Mouse (Mus musculus): ENCODE measurements at regions not wholly inside any gene's neighbourhood (a gene's known extent, or its start where the extent isn't known, plus 50 kb on each side); places are given as distances from the start of the nearest gene placed in this dataset.

GRCm38 (mm10) chr15:59715951-59716350 lies 300.5 kb downstream of the 4933412E24Rik start:
- no peak overlapping the region for H3K27ac ChIP-seq (ENCODE audit: low read depth, low read length)

GRCm38 (mm10) chr15:59713965-59714739 lies 302.3 kb downstream of the 4933412E24Rik start:
- no peak overlapping the region for H3K27ac ChIP-seq (ENCODE audit: low read depth, low read length)
- H3K9me3 ChIP-seq (ENCODE audit: low read length) = no peaks in the 10 kb centered on the region
- H3K4me2 ChIP-seq (ENCODE audit: low read depth, low read length, poor library complexity, severe bottlenecking) = no peak overlapping the region
- H3K9ac ChIP-seq (replicated peaks; ENCODE audit: low read length, poor library complexity, severe bottlenecking) = no peak overlapping the region
- ATAC-seq (ENCODE audit: low FRiP score) (no peak), DNase-seq (ENCODE audit: low spot score) (no peak)
- H3K4me3 ChIP-seq (ENCODE audit: low read depth, low read length) = no peak overlapping the region
- no peaks in the 10 kb centered on the region for H3K4me1 ChIP-seq (ENCODE audit: insufficient read depth, low read length)
- no peaks in the 10 kb centered on the region for H3K27me3 ChIP-seq (ENCODE audit: insufficient read depth, low read length)
- no peak for TF ChIP-seq CTCF (IDR thresholded peaks at IDR 0.05)
- WGBS = 84% methylated on average over 8 of the region's 8 CpGs
- no peaks in the 10 kb centered on the region for H3K36me3 ChIP-seq (ENCODE audit: insufficient read depth, low read length)

More at GRCm38 (mm10) chr15:59715951-59716350, 300.5 kb downstream of the 4933412E24Rik start:
- Histone ChIP-seq H3K4me1 (ENCODE audit: insufficient read depth, low read length) (no peaks in the 10 kb centered on the region), H3K4me3 (ENCODE audit: low read depth, low read length) (no peak overlapping the region), H3K36me3 (ENCODE audit: insufficient read depth, low read length) (no peaks in the 10 kb centered on the region), H3K9me3 (ENCODE audit: low read length) (no peaks in the 10 kb centered on the region), H3K9ac (replicated peaks; ENCODE audit: low read length, poor library complexity, severe bottlenecking) (no peak overlapping the region), H3K4me2 (ENCODE audit: low read depth, low read length, poor library complexity, severe bottlenecking) (no peak overlapping the region), H3K27me3 (ENCODE audit: insufficient read depth, low read length) (no peaks in the 10 kb centered on the region)
- WGBS = 76% methylated on average over 3 of the region's 3 CpGs
- no peak for ATAC-seq (ENCODE audit: low FRiP score)
- no peak for TF ChIP-seq CTCF (IDR thresholded peaks at IDR 0.05)
- DNase-seq (ENCODE audit: low spot score) = no peak

- 84% methylated on average over 5 of the region's 5 CpGs for WGBS
- DNase-seq (ENCODE audit: low spot score) = no peak
- H3K27ac ChIP-seq (ENCODE audit: low read depth, low read length) = no peak overlapping the region
- H3K36me3 ChIP-seq (ENCODE audit: insufficient read depth, low read length) = no peaks in the 10 kb centered on the region
- no peak overlapping the region for H3K4me3 ChIP-seq (ENCODE audit: low read depth, low read length)
- no peaks in the 10 kb centered on the region for H3K4me1 ChIP-seq (ENCODE audit: insufficient read depth, low read length)
- no peaks in the 10 kb centered on the region for H3K9me3 ChIP-seq (ENCODE audit: low read length)
- no peak for TF ChIP-seq CTCF (IDR thresholded peaks at IDR 0.05)
- H3K9ac ChIP-seq (replicated peaks; ENCODE audit: low read length, poor library complexity, severe bottlenecking) = no peak overlapping the region
- no peaks in the 10 kb centered on the region for H3K27me3 ChIP-seq (ENCODE audit: insufficient read depth, low read length)
- no peak overlapping the region for H3K4me2 ChIP-seq (ENCODE audit: low read depth, low read length, poor library complexity, severe bottlenecking)
- no peak for ATAC-seq (ENCODE audit: low FRiP score)
Observed at GRCm38 (mm10) chr15:59712077-59712752, 304.2 kb downstream of the 4933412E24Rik start.

DNA sequence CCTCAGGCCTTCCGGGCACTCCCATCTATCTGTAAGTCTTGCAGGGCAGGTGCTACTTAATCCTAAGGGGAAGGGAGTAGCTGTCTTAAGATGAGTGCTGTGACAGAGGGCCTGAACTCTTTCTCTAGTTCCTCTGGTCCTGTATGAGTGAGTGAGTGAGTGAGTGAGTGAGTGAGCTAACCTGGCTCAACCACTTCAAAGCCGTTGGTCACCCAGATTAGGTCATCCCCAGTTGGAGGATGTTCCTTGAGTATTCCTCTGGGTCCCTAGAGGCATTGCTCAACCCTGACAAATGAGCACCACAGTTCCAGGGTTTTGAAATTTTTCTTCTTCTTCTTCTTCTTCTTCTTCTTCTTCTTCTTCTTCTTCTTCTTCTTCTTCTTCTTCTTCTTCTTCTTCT lies 306.5 kb downstream of the 4933412E24Rik start:
- Histone ChIP-seq H3K9me3 (ENCODE audit: low read length) (no peaks in the 10 kb centered on the region), H3K27me3 (ENCODE audit: insufficient read depth, low read length) (no peaks in the 10 kb centered on the region), H3K4me3 (ENCODE audit: low read depth, low read length) (no peak overlapping the region), H3K9ac (replicated peaks; ENCODE audit: low read length, poor library complexity, severe bottlenecking) (no peak overlapping the region), H3K27ac (ENCODE audit: low read depth, low read length) (no peak overlapping the region), H3K36me3 (ENCODE audit: insufficient read depth, low read length) (no peaks in the 10 kb centered on the region), H3K4me2 (ENCODE audit: low read depth, low read length, poor library complexity, severe bottlenecking) (no peak overlapping the region), H3K4me1 (ENCODE audit: insufficient read depth, low read length) (no peaks in the 10 kb centered on the region)
- ATAC-seq (ENCODE audit: low FRiP score) = no peak
- no peak for TF ChIP-seq CTCF (IDR thresholded peaks at IDR 0.05)
- DNase-seq (ENCODE audit: low spot score) = no peak
- 93% methylated on average over 2 of the region's 2 CpGs for WGBS

DNA sequence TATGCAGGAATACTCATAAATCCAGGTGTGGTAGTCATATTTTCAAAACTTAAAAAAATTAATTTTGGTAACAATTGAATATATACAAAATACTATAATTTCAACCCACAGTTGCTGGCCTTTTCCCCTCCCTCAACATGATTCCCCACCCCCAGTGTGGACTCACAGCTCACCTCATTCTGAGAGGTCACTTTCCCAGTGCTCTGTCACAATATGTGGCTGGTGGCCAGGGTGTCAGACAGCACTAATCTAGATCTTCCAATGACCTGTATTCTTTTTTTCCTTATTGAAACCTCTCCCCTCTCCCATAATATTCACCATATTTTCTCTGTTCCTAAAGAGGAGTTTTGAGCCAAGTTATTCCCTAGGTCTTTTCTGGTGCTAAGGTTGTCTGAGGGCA lies 308.0 kb downstream of the 4933412E24Rik start:
- ATAC-seq (ENCODE audit: low FRiP score) = no peak
- H3K4me2 ChIP-seq (ENCODE audit: low read depth, low read length, poor library complexity, severe bottlenecking) = no peak overlapping the region
- no peaks in the 10 kb centered on the region for H3K36me3 ChIP-seq (ENCODE audit: insufficient read depth, low read length)
- H3K9ac ChIP-seq (replicated peaks; ENCODE audit: low read length, poor library complexity, severe bottlenecking) = no peak overlapping the region
- no peaks in the 10 kb centered on the region for H3K9me3 ChIP-seq (ENCODE audit: low read length)
- H3K27ac ChIP-seq (ENCODE audit: low read depth, low read length) = no peak overlapping the region
- no peak for DNase-seq (ENCODE audit: low spot score)
- TF ChIP-seq CTCF (IDR thresholded peaks at IDR 0.05) = no peak
- H3K27me3 ChIP-seq (ENCODE audit: insufficient read depth, low read length) = no peaks in the 10 kb centered on the region
- no peaks in the 10 kb centered on the region for H3K4me1 ChIP-seq (ENCODE audit: insufficient read depth, low read length)
- no peak overlapping the region for H3K4me3 ChIP-seq (ENCODE audit: low read depth, low read length)

DNA sequence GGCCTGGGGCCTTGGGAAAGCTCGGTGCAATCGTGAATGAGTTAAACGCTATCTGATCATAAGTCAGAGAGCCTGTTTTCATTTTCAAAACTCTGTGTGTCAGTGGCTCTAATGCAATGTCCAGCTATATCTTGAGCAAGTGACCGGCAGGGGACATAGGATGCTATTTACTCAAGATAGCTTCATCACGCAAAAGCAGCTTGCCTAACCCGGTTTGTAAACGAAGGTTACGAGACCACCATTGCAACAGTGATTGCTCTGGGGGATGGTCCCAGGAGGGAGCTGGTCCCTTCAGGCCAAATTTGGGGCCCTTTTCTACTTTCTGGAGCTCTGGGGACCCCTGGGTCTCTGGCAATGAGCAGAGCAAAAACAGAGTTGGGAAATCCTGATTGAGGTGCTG lies 309.3 kb downstream of the 4933412E24Rik start:
- TF ChIP-seq CTCF (IDR thresholded peaks at IDR 0.05) = no peak
- no peaks in the 10 kb centered on the region for H3K9me3 ChIP-seq (ENCODE audit: low read length)
- H3K27me3 ChIP-seq (ENCODE audit: insufficient read depth, low read length) = no peaks in the 10 kb centered on the region
- no peak overlapping the region for H3K4me3 ChIP-seq (ENCODE audit: low read depth, low read length)
- WGBS = 85% methylated on average over 8 of the region's 8 CpGs
- H3K27ac ChIP-seq (ENCODE audit: low read depth, low read length) = no peak overlapping the region
- no peaks in the 10 kb centered on the region for H3K4me1 ChIP-seq (ENCODE audit: insufficient read depth, low read length)
- H3K36me3 ChIP-seq (ENCODE audit: insufficient read depth, low read length) = no peaks in the 10 kb centered on the region
- no peak overlapping the region for H3K9ac ChIP-seq (replicated peaks; ENCODE audit: low read length, poor library complexity, severe bottlenecking)
- ATAC-seq (ENCODE audit: low FRiP score) (no peak), DNase-seq (ENCODE audit: low spot score) (no peak)
- H3K4me2 ChIP-seq (ENCODE audit: low read depth, low read length, poor library complexity, severe bottlenecking) = no peak overlapping the region
